Mouse (Mus musculus) naive thymus-derived CD4-positive, alpha-beta T cell, adult 2 months (primary cell): ENCODE data around the gene Slc38a3.

Experiments
- DNase-seq: peaks from one replicate; pipeline ENCODE4 v3.0.0-alpha.2; 2011; ENCODE audit warnings: low read depth

The Slc38a3 gene

GRCm38 (mm10) chr9:107665308-107665707 lies 4.0 kb downstream of the Slc38a3 start:
- no peak for DNase-seq

GRCm38 (mm10) chr9:107663525-107663924 lies 5.8 kb downstream of the Slc38a3 start:
- no peak for DNase-seq

GRCm38 (mm10) chr9:107662342-107662741 lies 7.0 kb downstream of the Slc38a3 start:
- no peak for DNase-seq

- DNase-seq: no peak
These were observed 8.6 kb downstream of the Slc38a3 start for GRCm38 (mm10) chr9:107660777-107661176.

- no peak for DNase-seq
These were observed 9.4 kb downstream of the Slc38a3 start for GRCm38 (mm10) chr9:107659961-107660360.

- no peak for DNase-seq
These were observed 9.8 kb downstream of the Slc38a3 start for GRCm38 (mm10) chr9:107659551-107659950.

- DNase-seq: no peak
These were observed 11.2 kb downstream of the Slc38a3 start for GRCm38 (mm10) chr9:107658096-107658495.

- no peak for DNase-seq
These were observed 12.2 kb downstream of the Slc38a3 start for GRCm38 (mm10) chr9:107657144-107657543.

- DNase-seq: no peak
These were observed 14.7 kb downstream of the Slc38a3 start for GRCm38 (mm10) chr9:107654585-107654984.

- DNase-seq: no peak
These were observed 15.9 kb downstream of the Slc38a3 start for GRCm38 (mm10) chr9:107653474-107653873.

GRCm38 (mm10) chr9:107650708-107651481 lies 18.4 kb downstream of the Slc38a3 start:
- no peak for DNase-seq

- no peak for DNase-seq
These were observed 19.1 kb downstream of the Slc38a3 start for GRCm38 (mm10) chr9:107650225-107650624.

GRCm38 (mm10) chr9:107648767-107649166 lies 20.6 kb downstream of the Slc38a3 start:
- no peak for DNase-seq

GRCm38 (mm10) chr9:107646975-107647374 lies 22.4 kb downstream of the Slc38a3 start:
- peak; percentile 46 for DNase-seq

- peak; percentile 90 for DNase-seq
These were observed 23.8 kb downstream of the Slc38a3 start for GRCm38 (mm10) chr9:107645577-107645976.

GRCm38 (mm10) chr9:107645153-107645510 lies 24.2 kb downstream of the Slc38a3 start:
- no peak for DNase-seq

GRCm38 (mm10) chr9:107644495-107645152 lies 24.7 kb downstream of the Slc38a3 start:
- DNase-seq: peak; percentile 94

GRCm38 (mm10) chr9:107643544-107644214 lies 25.7 kb downstream of the Slc38a3 start:
- peak; percentile 13 for DNase-seq

GRCm38 (mm10) chr9:107641666-107642065 lies 27.7 kb downstream of the Slc38a3 start:
- no peak for DNase-seq

- DNase-seq: peak; percentile 64
These were observed 29.0 kb downstream of the Slc38a3 start for GRCm38 (mm10) chr9:107640257-107640772.

- no peak for DNase-seq
These were observed 32.3 kb downstream of the Slc38a3 start for GRCm38 (mm10) chr9:107637070-107637469.

GRCm38 (mm10) chr9:107635279-107636028 lies 33.9 kb downstream of the Slc38a3 start, which contains the start of gene Gnai2:
Gene Gnai2 (minus strand): TSS chr9:107635367.
- peak; percentile 95 for DNase-seq
